ENCODE assay signal across 8 mouse cellular contexts in genomic region chr3:38884276-38884675, GRCm38 (mm10). TPM values are rescaled to one million over a fixed set of nuclear protein-coding genes. Genes with fewer than 3 reads are reported as not detected.
DNase-seq lines count a peak whose midpoint lies in the region; ATAC-seq and TF ChIP-seq lines count a peak whose summit lies in the region.

No protein-coding gene starts in this region.

- H3K4me1 ChIP-seq in forebrain, embryonic 10.5 days = peaks cover 42% of the 10 kb centered on the region
- H3K4me1 ChIP-seq in heart, embryonic 13.5 days = peaks cover 26% of the 10 kb centered on the region
- peaks cover 23% of the 10 kb centered on the region; the same call in 1 of the 2 replicates for H3K4me1 ChIP-seq in kidney, embryonic 16.5 days (ENCODE audit: insufficient read depth, low read length)
- peaks cover 7% of the 10 kb centered on the region; the same call in 1 of the 2 replicates for H3K4me1 ChIP-seq in midbrain, postnatal 0 days (ENCODE audit: insufficient read depth, low read length)
- H3K4me1 ChIP-seq in stomach, embryonic 14.5 days (ENCODE audit: control insufficient read depth, insufficient read depth, low read length) = 0 out of 2 replicates have a peak, but pooled peaks cover 2% of the 10 kb centered on the region

- peak overlapping the region; percentile 89 for H3K9ac ChIP-seq in heart, embryonic 13.5 days
- H3K9ac ChIP-seq in kidney, embryonic 16.5 days (replicated peaks; ENCODE audit: low read length) = peak overlapping the region; percentile 48; the same call in 1 of the 2 replicates
- peak overlapping the region; percentile 48 for H3K9ac ChIP-seq in midbrain, postnatal 0 days (replicated peaks; ENCODE audit: low read length, poor library complexity, severe bottlenecking)
- no peak overlapping the region for H3K9ac ChIP-seq in stomach, embryonic 14.5 days (replicated peaks; ENCODE audit: low read depth, low read length)

- H3K9me3 ChIP-seq in forebrain, embryonic 10.5 days = peaks cover 7% of the 10 kb centered on the region
- H3K9me3 ChIP-seq in heart, embryonic 13.5 days = peaks cover 5% of the 10 kb centered on the region; the same call in 1 of the 2 replicates
- no peaks in the 10 kb centered on the region for H3K9me3 ChIP-seq in kidney, embryonic 16.5 days (ENCODE audit: low read length)
- H3K9me3 ChIP-seq in midbrain, postnatal 0 days (ENCODE audit: low read length) = no peaks in the 10 kb centered on the region
- no peaks in the 10 kb centered on the region; the same call in 1 of the 2 replicates for H3K9me3 ChIP-seq in stomach, embryonic 14.5 days (ENCODE audit: control insufficient read depth, low read depth, low read length)

- H3K4me2 ChIP-seq in heart, embryonic 13.5 days = peak overlapping the region; percentile 99
- H3K4me2 ChIP-seq in kidney, embryonic 16.5 days (replicated peaks; ENCODE audit: low read depth, low read length) = peak overlapping the region; percentile 87
- H3K4me2 ChIP-seq in midbrain, postnatal 0 days (ENCODE audit: low read depth, low read length, poor library complexity, severe bottlenecking) = peak overlapping the region; percentile 92
- peak overlapping the region; percentile 91 for H3K4me2 ChIP-seq in stomach, embryonic 14.5 days (replicated peaks; ENCODE audit: low read depth, low read length)

- TF ChIP-seq CTCF in midbrain, postnatal 0 days (IDR thresholded peaks at IDR 0.05) = peak; percentile 97

- H3K27ac ChIP-seq in forebrain, embryonic 10.5 days = peak overlapping the region; percentile 94
- H3K27ac ChIP-seq in heart, embryonic 13.5 days (replicated peaks) = peak overlapping the region; percentile 96; the same call in 1 of the 2 replicates
- no peak overlapping the region; the same call in 1 of the 2 replicates for H3K27ac ChIP-seq in kidney, embryonic 16.5 days (ENCODE audit: low read length)
- peak overlapping the region; percentile 47; the same call in 1 of the 2 replicates for H3K27ac ChIP-seq in midbrain, postnatal 0 days (ENCODE audit: low read depth, low read length)
- H3K27ac ChIP-seq in stomach, embryonic 14.5 days (ENCODE audit: low read length) = peak overlapping the region; percentile 96; the same call in 1 of the 2 replicates

- H3K36me3 ChIP-seq in forebrain, embryonic 10.5 days (replicated peaks) = peaks cover 16% of the 10 kb centered on the region
- peaks cover 7% of the 10 kb centered on the region for H3K36me3 ChIP-seq in heart, embryonic 13.5 days
- 0 out of 2 replicates have a peak, but pooled peaks cover under 1% of the 10 kb centered on the region for H3K36me3 ChIP-seq in kidney, embryonic 16.5 days (ENCODE audit: insufficient read depth, low read length)
- no peaks in the 10 kb centered on the region for H3K36me3 ChIP-seq in midbrain, postnatal 0 days (ENCODE audit: insufficient read depth, low read length)
- no peaks in the 10 kb centered on the region for H3K36me3 ChIP-seq in stomach, embryonic 14.5 days (ENCODE audit: control insufficient read depth, insufficient read depth, low read length)

- WGBS in forebrain, embryonic 10.5 days = 0% methylated on average over 6 of the region's 6 CpGs
- WGBS in heart, embryonic 13.5 days = under 1% methylated on average over 6 of the region's 6 CpGs
- under 1% methylated on average over 6 of the region's 6 CpGs for WGBS in kidney, embryonic 16.5 days
- WGBS in midbrain, postnatal 0 days = under 1% methylated on average over 6 of the region's 6 CpGs
- under 1% methylated on average over 6 of the region's 6 CpGs for WGBS in stomach, embryonic 14.5 days

- peaks cover 22% of the 10 kb centered on the region for H3K27me3 ChIP-seq in forebrain, embryonic 10.5 days (ENCODE audit: poor library complexity, severe bottlenecking)
- peaks cover 4% of the 10 kb centered on the region; the same call in 1 of the 2 replicates for H3K27me3 ChIP-seq in heart, embryonic 13.5 days (replicated peaks)
- H3K27me3 ChIP-seq in kidney, embryonic 16.5 days (ENCODE audit: insufficient read depth, low read length) = 0 out of 2 replicates have a peak, but pooled peaks cover 2% of the 10 kb centered on the region
- no peaks in the 10 kb centered on the region for H3K27me3 ChIP-seq in midbrain, postnatal 0 days (ENCODE audit: insufficient read depth, low read length)
- H3K27me3 ChIP-seq in stomach, embryonic 14.5 days (ENCODE audit: control insufficient read depth, insufficient read depth, low read length) = no peaks in the 10 kb centered on the region; the same call in 1 of the 2 replicates

- peak overlapping the region; percentile 63 for H3K4me3 ChIP-seq in forebrain, embryonic 10.5 days
- peak overlapping the region; percentile 82 for H3K4me3 ChIP-seq in heart, embryonic 13.5 days
- peak overlapping the region; percentile 66 for H3K4me3 ChIP-seq in kidney, embryonic 16.5 days (ENCODE audit: low read length)
- H3K4me3 ChIP-seq in midbrain, postnatal 0 days (ENCODE audit: low read depth, low read length) = peak overlapping the region; percentile 81
- peak overlapping the region; percentile 84; the same call in 1 of the 2 replicates for H3K4me3 ChIP-seq in stomach, embryonic 14.5 days (ENCODE audit: low read depth, low read length)

- ATAC-seq in heart, embryonic 13.5 days (ENCODE audit: extremely low read depth, insufficient number of reproducible peaks, low FRiP score, low TSS enrichment) = no peak
- no peak for ATAC-seq in kidney, embryonic 16.5 days (ENCODE audit: low FRiP score, low TSS enrichment)
- peak; percentile 33; the same call in 1 of the 2 replicates for ATAC-seq in midbrain, postnatal 0 days (ENCODE audit: low FRiP score)
- ATAC-seq in stomach, embryonic 14.5 days (ENCODE audit: insufficient number of reproducible peaks, insufficient read depth, low FRiP score, low read depth) = no peak

- DNase-seq in 3T3-L1 (ENCODE audit: low read depth, low spot score) (peak; percentile 97), liver (peak; percentile 60)
- DNase-seq in adrenal gland, postnatal 25 days = peak; percentile 79
- DNase-seq in forebrain, embryonic 10.5 days (ENCODE audit: extremely low spot score, low spot score) = peak; percentile 83
- peak; percentile 93 for DNase-seq in midbrain, postnatal 0 days (ENCODE audit: low spot score)

RNA-seq across cellular contexts. Expression of gene Fat4, which starts 2.5 kb away (rescaled TPM):
- 23.7 and 39.6 TPM in 2 replicates for total RNA-seq in adrenal gland, postnatal 25 days (2021)
- 6.0 and 7.6 TPM in 2 replicates for polyA plus RNA-seq in forebrain, embryonic 10.5 days (2016; fragmentation: Nextera tagmentation; extraction: Ambion mirVana)
- polyA plus RNA-seq in heart, embryonic 13.5 days (2015; fragmentation: Nextera tagmentation; extraction: Ambion mirVana) = 2.8 and 3.1 TPM in 2 replicates
- 5.8 and 7.1 TPM in 2 replicates for polyA plus RNA-seq in kidney, embryonic 16.5 days (2015; fragmentation: Nextera tagmentation; extraction: Ambion mirVana)
- total RNA-seq in midbrain, postnatal 0 days (2014; rRNA removed) = 79.1 and 91.4 TPM in 2 replicates
- polyA plus RNA-seq in midbrain, postnatal 0 days (2015; fragmentation: Nextera tagmentation; extraction: Ambion mirVana) = 4.0 and 5.0 TPM in 2 replicates
- polyA plus RNA-seq in stomach, embryonic 14.5 days (2014; fragmentation: Nextera tagmentation; extraction: Ambion mirVana) = 21.6 and 22.9 TPM in 2 replicates
